ENCODE assay signal across 8 mouse cellular contexts in genomic region chr7:25619722-25619991, GRCm38 (mm10). TPM values are rescaled to one million over a fixed set of nuclear protein-coding genes. Genes with fewer than 3 reads are reported as not detected.
DNase-seq lines count a peak whose midpoint lies in the region; ATAC-seq and TF ChIP-seq lines count a peak whose summit lies in the region.

No protein-coding gene starts in this region.

- ATAC-seq in hindbrain, embryonic 11.5 days (ENCODE audit: low FRiP score): no peak
- no peak for ATAC-seq in midbrain, embryonic 11.5 days (ENCODE audit: low FRiP score)

- no peaks in the 10 kb centered on the region for H3K27me3 ChIP-seq in hindbrain, embryonic 11.5 days (ENCODE audit: control insufficient read depth, insufficient read depth, low read length)
- no peaks in the 10 kb centered on the region for H3K27me3 ChIP-seq in midbrain, embryonic 11.5 days (ENCODE audit: control insufficient read depth, insufficient read depth, low read length)

- H3K27ac ChIP-seq in bone marrow, adult 2 months (ENCODE audit: control insufficient read depth, insufficient read depth, low read depth, low read length, poor library complexity): peak overlapping the region; percentile 23; the same call in 1 of the 2 replicates
- H3K27ac ChIP-seq in hindbrain, embryonic 11.5 days (ENCODE audit: low read depth, low read length): no peak overlapping the region
- no peak overlapping the region for H3K27ac ChIP-seq in midbrain, embryonic 11.5 days (ENCODE audit: low read depth, low read length)

- H3K4me3 ChIP-seq in bone marrow, adult 2 months (replicated peaks; ENCODE audit: control insufficient read depth, low read depth, low read length): peak overlapping the region; percentile 61
- peak overlapping the region; percentile 51 for H3K4me3 ChIP-seq in hindbrain, embryonic 11.5 days (ENCODE audit: low read depth, low read length)
- peak overlapping the region; percentile 53 for H3K4me3 ChIP-seq in midbrain, embryonic 11.5 days (ENCODE audit: low read depth, low read length)

- H3K9me3 ChIP-seq in hindbrain, embryonic 11.5 days (ENCODE audit: control insufficient read depth, low read length): no peaks in the 10 kb centered on the region
- no peaks in the 10 kb centered on the region for H3K9me3 ChIP-seq in midbrain, embryonic 11.5 days (ENCODE audit: control insufficient read depth, low read length)

- H3K36me3 ChIP-seq in hindbrain, embryonic 11.5 days (ENCODE audit: control insufficient read depth, insufficient read depth, low read length): no peaks in the 10 kb centered on the region
- H3K36me3 ChIP-seq in midbrain, embryonic 11.5 days (ENCODE audit: control insufficient read depth, insufficient read depth, low read length): no peaks in the 10 kb centered on the region

- WGBS in bone marrow, adult 2 months: 18% methylated on average over 5 of the region's 5 CpGs
- WGBS in hindbrain, embryonic 11.5 days: 22% methylated on average over 5 of the region's 5 CpGs
- 19% methylated on average over 5 of the region's 5 CpGs for WGBS in midbrain, embryonic 11.5 days

- H3K4me1 ChIP-seq in bone marrow, adult 2 months (ENCODE audit: control insufficient read depth, insufficient read depth, low read length): no peaks in the 10 kb centered on the region
- H3K4me1 ChIP-seq in hindbrain, embryonic 11.5 days (replicated peaks; ENCODE audit: control insufficient read depth, insufficient read depth, low read length): no peaks in the 10 kb centered on the region
- no peaks in the 10 kb centered on the region; the same call in 1 of the 2 replicates for H3K4me1 ChIP-seq in midbrain, embryonic 11.5 days (ENCODE audit: control insufficient read depth, insufficient read depth, low read length)

- TF ChIP-seq CTCF in bone marrow, adult 2 months (IDR thresholded peaks at IDR 0.05; ENCODE audit: control insufficient read depth, insufficient read depth, low read length): no peak

- TF ChIP-seq POLR2A in bone marrow, adult 2 months (IDR thresholded peaks at IDR 0.05; ENCODE audit: borderline replicate concordance, control insufficient read depth, low read depth, low read length): no peak

- H3K9ac ChIP-seq in hindbrain, embryonic 11.5 days (ENCODE audit: low read depth, low read length): peak overlapping the region; percentile 24; the same call in 1 of the 2 replicates
- H3K9ac ChIP-seq in midbrain, embryonic 11.5 days (ENCODE audit: low read length): peak overlapping the region; percentile 49

- DNase-seq in kidney, adult 9 months: peak; percentile 51
- no peak for DNase-seq in kidney, adult 18-20 months
- no peak for DNase-seq in hindbrain, embryonic 11.5 days (ENCODE audit: low spot score)
- DNase-seq in midbrain, embryonic 11.5 days (ENCODE audit: low spot score, missing footprints): no peak
- DNase-seq in frontal cortex, postnatal 14 days (ENCODE audit: low spot score in 2 of 2): no peak
- no peak for DNase-seq in urinary bladder, postnatal 4 days (ENCODE audit: low spot score in 2 of 2)
- DNase-seq in right cerebral cortex, adult 18-20 months: no peak

- peak overlapping the region; percentile 47 for H3K4me2 ChIP-seq in hindbrain, embryonic 11.5 days (replicated peaks; ENCODE audit: low read depth, low read length)
- H3K4me2 ChIP-seq in midbrain, embryonic 11.5 days: peak overlapping the region; percentile 58

RNA-seq across cellular contexts. Expression of gene Dmac2, which starts 0.4 kb away (rescaled TPM):
- polyA plus RNA-seq in bone marrow, adult 2 months (2011; ENCODE audit: insufficient read depth, insufficient read length, low replicate concordance, missing spikeins): 11.5 and 23.1 TPM in 2 replicates
- 25.1 and 25.5 TPM in 2 replicates for polyA plus RNA-seq in hindbrain, embryonic 11.5 days (2014; fragmentation: Nextera tagmentation; extraction: Ambion mirVana)
- 22.0 and 24.6 TPM in 2 replicates for polyA plus RNA-seq in midbrain, embryonic 11.5 days (2014; fragmentation: Nextera tagmentation; extraction: Ambion mirVana)

RNA-seq across cellular contexts. Expression of gene Erich4, which starts 4.0 kb away (rescaled TPM):
- not detected in 2 replicates for polyA plus RNA-seq in bone marrow, adult 2 months (2011; ENCODE audit: insufficient read depth, insufficient read length, low replicate concordance, missing spikeins)
- polyA plus RNA-seq in hindbrain, embryonic 11.5 days (2014; fragmentation: Nextera tagmentation; extraction: Ambion mirVana): not detected in 2 replicates
- not detected in 2 replicates for polyA plus RNA-seq in midbrain, embryonic 11.5 days (2014; fragmentation: Nextera tagmentation; extraction: Ambion mirVana)

RNA-seq across cellular contexts. Expression of gene B3gnt8, which starts 6.8 kb away (rescaled TPM):
- 15.2 and 26.9 TPM in 2 replicates for polyA plus RNA-seq in bone marrow, adult 2 months (2011; ENCODE audit: insufficient read depth, insufficient read length, low replicate concordance, missing spikeins)
- polyA plus RNA-seq in hindbrain, embryonic 11.5 days (2014; fragmentation: Nextera tagmentation; extraction: Ambion mirVana): 0.36 and 0.91 TPM in 2 replicates
- 0.36 and 0.65 TPM in 2 replicates for polyA plus RNA-seq in midbrain, embryonic 11.5 days (2014; fragmentation: Nextera tagmentation; extraction: Ambion mirVana)

RNA-seq across cellular contexts. Expression of gene Bckdha, which starts 39.1 kb away (rescaled TPM):
- polyA plus RNA-seq in bone marrow, adult 2 months (2011; ENCODE audit: insufficient read depth, insufficient read length, low replicate concordance, missing spikeins): 26.3 and 36.1 TPM in 2 replicates
- 32.9 and 35.2 TPM in 2 replicates for polyA plus RNA-seq in hindbrain, embryonic 11.5 days (2014; fragmentation: Nextera tagmentation; extraction: Ambion mirVana)
- 30.0 and 35.4 TPM in 2 replicates for polyA plus RNA-seq in midbrain, embryonic 11.5 days (2014; fragmentation: Nextera tagmentation; extraction: Ambion mirVana)

RNA-seq across cellular contexts. Expression of gene Exosc5, which starts 39.3 kb away (rescaled TPM):
- 21.7 and 39.8 TPM in 2 replicates for polyA plus RNA-seq in bone marrow, adult 2 months (2011; ENCODE audit: insufficient read depth, insufficient read length, low replicate concordance, missing spikeins)
- polyA plus RNA-seq in hindbrain, embryonic 11.5 days (2014; fragmentation: Nextera tagmentation; extraction: Ambion mirVana): 48.1 and 49.9 TPM in 2 replicates
- 40.2 and 46.4 TPM in 2 replicates for polyA plus RNA-seq in midbrain, embryonic 11.5 days (2014; fragmentation: Nextera tagmentation; extraction: Ambion mirVana)
